Mouse (Mus musculus): ENCODE measurements around the gene Hrg. TPM values are rescaled to one million over a fixed set of nuclear protein-coding genes. Genes with fewer than 3 reads are reported as not detected.
"Not testable (repeated sequence)": the region's sequence is repeated elsewhere in the genome, so short reads cannot be mapped to it uniquely, and the experiment has no call there.

Gene Hrg
- not detected in 2 replicates for total RNA-seq (2015; ENCODE audit: low replicate concordance)
- total RNA-seq (2017; ENCODE audit: low replicate concordance): not detected in 2 replicates

GRCm38 (mm10) chr16:22950840-22951395, at the start of gene Hrg:
Hrg (plus strand) TSS chr16:22951072.
- no peak for ATAC-seq (replicated peaks; ENCODE audit: low FRiP score, poor library complexity, severe bottlenecking)

GRCm38 (mm10) chr16:22901326-22901725, 49.5 kb upstream of the Hrg start:
- ATAC-seq (replicated peaks; ENCODE audit: low FRiP score, poor library complexity, severe bottlenecking): no peak

GRCm38 (mm10) chr16:22909290-22909689, 41.6 kb upstream of the Hrg start:
- ATAC-seq (replicated peaks; ENCODE audit: low FRiP score, poor library complexity, severe bottlenecking): no peak

GRCm38 (mm10) chr16:22911986-22912385, 38.9 kb upstream of the Hrg start:
- ATAC-seq (replicated peaks; ENCODE audit: low FRiP score, poor library complexity, severe bottlenecking): no peak

GRCm38 (mm10) chr16:22912886-22913285, 38.0 kb upstream of the Hrg start:
- ATAC-seq (replicated peaks; ENCODE audit: low FRiP score, poor library complexity, severe bottlenecking): no peak

GRCm38 (mm10) chr16:22914276-22914675, 36.6 kb upstream of the Hrg start:
- ATAC-seq (replicated peaks; ENCODE audit: low FRiP score, poor library complexity, severe bottlenecking): no peak

GRCm38 (mm10) chr16:22918034-22918433, 32.8 kb upstream of the Hrg start, which contains the start of gene Fetub:
Fetub (plus strand) TSS chr16:22918334.
- no peak for ATAC-seq (replicated peaks; ENCODE audit: low FRiP score, poor library complexity, severe bottlenecking)

GRCm38 (mm10) chr16:22918664-22919312, 32.1 kb upstream of the Hrg start:
- ATAC-seq (replicated peaks; ENCODE audit: low FRiP score, poor library complexity, severe bottlenecking): no peak

- ATAC-seq (replicated peaks; ENCODE audit: low FRiP score, poor library complexity, severe bottlenecking): no peak
Observed at GRCm38 (mm10) chr16:22919971-22920854, 30.7 kb upstream of the Hrg start.

GRCm38 (mm10) chr16:22921761-22922160, 29.1 kb upstream of the Hrg start:
- ATAC-seq (replicated peaks; ENCODE audit: low FRiP score, poor library complexity, severe bottlenecking): no peak

- no peak for ATAC-seq (replicated peaks; ENCODE audit: low FRiP score, poor library complexity, severe bottlenecking)
Observed at GRCm38 (mm10) chr16:22922433-22922832, 28.4 kb upstream of the Hrg start.

- ATAC-seq (replicated peaks; ENCODE audit: low FRiP score, poor library complexity, severe bottlenecking): no peak
Observed at GRCm38 (mm10) chr16:22929575-22929974, 21.3 kb upstream of the Hrg start.

GRCm38 (mm10) chr16:22931431-22932200, 19.3 kb upstream of the Hrg start:
- ATAC-seq (replicated peaks; ENCODE audit: low FRiP score, poor library complexity, severe bottlenecking): no peak

GRCm38 (mm10) chr16:22937631-22938030, 13.2 kb upstream of the Hrg start:
- no peak for ATAC-seq (replicated peaks; ENCODE audit: low FRiP score, poor library complexity, severe bottlenecking)

- ATAC-seq (replicated peaks; ENCODE audit: low FRiP score, poor library complexity, severe bottlenecking): no peak
Observed at GRCm38 (mm10) chr16:22938541-22938940, 12.3 kb upstream of the Hrg start.

- no peak for ATAC-seq (replicated peaks; ENCODE audit: low FRiP score, poor library complexity, severe bottlenecking)
Observed at GRCm38 (mm10) chr16:22939120-22939695, 11.7 kb upstream of the Hrg start.

GRCm38 (mm10) chr16:22941825-22942476, 8.9 kb upstream of the Hrg start:
- not testable (repeated sequence) for ATAC-seq (replicated peaks; ENCODE audit: low FRiP score, poor library complexity, severe bottlenecking)

- ATAC-seq (replicated peaks; ENCODE audit: low FRiP score, poor library complexity, severe bottlenecking): no peak
Observed at GRCm38 (mm10) chr16:22947371-22947770, 3.5 kb upstream of the Hrg start.

- no peak for ATAC-seq (replicated peaks; ENCODE audit: low FRiP score, poor library complexity, severe bottlenecking)
Observed at GRCm38 (mm10) chr16:22953069-22953468, 2.2 kb downstream of the Hrg start.

All from erythroblast, adult 5-6 weeks (primary cell).